Mouse (Mus musculus): ENCODE results near the gene Xntrpc.
A peak's percentile ranks its signal among the peaks of the same experiment; 100 is the strongest.
"Not testable (repeated sequence)": the region's sequence is repeated elsewhere in the genome, so short reads cannot be mapped to it uniquely, and the experiment has no call there.

Gene Xntrpc

DNA sequence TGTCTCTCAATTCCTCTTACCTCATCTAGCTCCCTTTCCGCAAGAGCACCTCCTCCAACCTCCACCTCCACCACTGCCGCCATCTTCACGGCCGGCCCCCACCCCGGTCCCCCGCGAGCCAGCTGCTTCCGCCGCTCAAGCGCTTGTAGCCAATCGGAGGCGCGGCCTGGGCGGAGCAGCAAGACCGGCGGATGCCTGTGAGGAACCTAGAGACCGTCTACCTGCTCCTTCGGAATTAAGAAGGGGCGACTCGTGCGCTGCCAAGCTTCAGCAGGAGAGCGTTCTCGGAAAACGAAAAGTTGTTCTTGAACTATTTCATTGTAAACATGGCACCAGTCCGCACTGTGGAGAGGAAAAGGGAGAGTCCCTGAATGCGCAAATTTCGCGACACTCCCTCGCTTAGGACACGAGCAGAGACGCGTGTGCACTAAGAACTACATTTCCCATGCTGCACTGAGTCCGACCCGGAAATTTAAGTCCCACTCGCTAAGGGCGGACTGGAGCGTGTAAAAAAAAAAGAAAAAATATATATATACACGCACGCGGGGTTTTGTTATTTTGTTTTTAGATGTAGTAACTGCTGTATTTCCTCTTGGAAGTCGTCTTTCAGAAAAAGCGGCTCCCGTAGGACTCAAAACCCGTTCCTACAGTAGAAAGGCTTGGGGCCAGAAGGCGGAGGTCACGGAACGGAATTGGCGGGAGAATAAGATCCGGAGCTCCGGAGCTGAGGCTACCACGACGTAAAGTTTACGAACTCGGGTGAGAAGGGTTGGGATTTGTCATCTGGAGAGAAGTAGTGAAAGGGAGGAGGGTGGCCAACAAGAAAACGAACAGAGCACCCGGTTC, at the start of gene Xntrpc, which contains the start of the genes Rnf121 and Xndc1:
Xntrpc (plus strand) TSS at position 668 of the 846 bp plus-strand sequence.
Rnf121 (minus strand) TSS at position 424 of the 846 bp plus-strand sequence.
Xndc1 (plus strand) TSS at position 466 of the 846 bp plus-strand sequence.
- DNase-seq, result peak; percentile 94

DNA sequence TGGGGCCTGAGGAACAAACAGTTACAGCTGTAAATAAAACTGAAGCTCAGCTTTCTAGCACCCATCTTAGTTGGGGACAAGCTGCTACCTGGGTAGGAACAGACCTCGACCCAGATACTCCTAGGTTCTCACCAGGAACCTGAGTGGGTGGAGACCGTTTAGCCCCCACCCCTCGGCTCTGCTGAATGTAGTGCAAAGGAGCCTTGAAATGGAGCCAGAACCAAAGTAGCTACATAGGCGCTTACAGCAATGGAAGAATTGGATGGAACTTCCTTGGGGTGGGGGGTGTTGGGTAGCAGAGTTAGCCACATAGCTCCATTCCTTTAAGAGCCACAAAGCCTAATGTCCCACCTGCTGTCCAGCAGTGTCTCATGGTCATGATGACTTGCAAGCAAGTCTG, 48.6 kb upstream of the Xntrpc start:
- no peak for DNase-seq

DNA sequence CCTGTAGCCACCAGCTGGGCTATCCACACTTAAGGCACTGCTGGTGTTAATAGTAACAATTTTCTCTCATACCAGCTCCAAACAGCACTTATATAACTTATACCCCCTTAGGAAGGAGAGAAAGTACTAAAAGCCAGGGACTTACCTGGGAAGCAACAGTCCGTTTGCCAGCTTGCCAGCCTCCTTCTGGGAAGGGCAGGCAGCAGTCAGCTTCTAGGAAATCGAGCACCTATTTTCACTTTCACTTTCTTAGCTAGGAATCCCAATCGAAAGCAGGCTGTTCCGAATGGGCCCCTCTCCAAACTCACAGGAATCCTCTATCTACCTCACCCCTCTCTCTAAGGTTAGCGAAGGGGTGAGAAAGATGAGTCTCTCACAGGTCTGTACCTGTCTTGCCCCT, 48.1 kb upstream of the Xntrpc start:
- peak; percentile 53 for DNase-seq

GRCm38 (mm10) chr7:102018034-102018433, 47.5 kb upstream of the Xntrpc start:
- peak; percentile 44 for DNase-seq

DNA sequence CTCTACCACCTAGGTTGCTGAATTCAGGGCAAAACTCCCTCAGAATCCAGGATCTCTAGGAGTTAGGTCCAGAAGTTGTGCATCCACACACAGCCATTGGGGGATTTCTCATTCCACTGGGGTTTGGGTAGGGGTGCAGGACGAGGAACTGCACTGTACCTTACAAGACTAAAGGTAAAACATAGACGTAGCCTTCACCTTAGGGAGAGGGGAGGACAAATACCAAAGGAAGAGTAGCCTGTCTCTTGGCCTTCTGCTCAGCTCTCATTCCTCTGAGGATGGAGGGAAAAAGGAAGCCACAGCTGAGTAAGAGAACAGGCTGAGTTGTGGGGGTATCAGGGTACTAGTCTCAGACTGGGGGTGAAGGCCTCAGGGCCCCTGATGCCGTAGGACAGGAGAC, 46.9 kb upstream of the Xntrpc start, which contains the start of gene Il18bp:
Il18bp (minus strand) TSS at position 101 of the 400 bp plus-strand sequence.
- no peak for DNase-seq

DNA sequence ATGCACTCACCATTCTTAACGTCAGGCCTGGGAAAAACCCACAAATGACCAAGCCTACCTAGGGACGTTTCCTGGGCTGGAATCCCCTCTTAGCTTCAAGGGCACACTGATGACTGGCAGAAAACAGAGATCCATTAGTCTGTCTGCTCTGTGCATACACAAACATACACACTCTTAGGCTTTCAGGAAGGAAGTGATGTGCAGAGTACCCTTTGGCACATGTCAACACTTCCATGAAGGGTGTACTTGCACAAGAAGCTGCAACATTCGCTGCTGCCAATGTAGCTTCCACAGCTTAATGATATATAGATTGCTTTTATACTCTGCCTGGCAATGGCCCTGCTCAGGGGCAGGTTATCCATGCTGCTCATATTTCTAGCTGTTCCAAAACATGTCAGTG, 46.2 kb upstream of the Xntrpc start:
- DNase-seq, result no peak

DNA sequence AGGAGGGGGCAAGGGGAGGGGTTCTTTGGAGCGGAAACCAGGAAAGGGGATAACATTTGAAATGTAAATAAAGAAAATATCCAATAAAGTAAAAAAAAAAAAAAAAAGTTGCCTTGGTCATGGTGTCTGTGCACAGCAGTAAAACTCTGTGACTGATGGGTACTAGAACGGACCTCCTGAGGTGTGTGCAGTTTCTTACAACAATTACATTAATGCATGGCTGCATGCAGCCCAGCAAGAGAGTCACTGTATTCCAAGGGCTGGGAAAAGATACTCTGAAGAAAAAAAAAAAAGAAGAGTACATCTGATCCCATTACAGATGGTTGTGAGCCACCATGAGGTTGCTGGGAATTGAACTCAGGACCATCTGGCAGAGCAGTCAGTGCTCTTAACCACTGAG, 44.6 kb upstream of the Xntrpc start:
- not testable (repeated sequence) for DNase-seq

DNA sequence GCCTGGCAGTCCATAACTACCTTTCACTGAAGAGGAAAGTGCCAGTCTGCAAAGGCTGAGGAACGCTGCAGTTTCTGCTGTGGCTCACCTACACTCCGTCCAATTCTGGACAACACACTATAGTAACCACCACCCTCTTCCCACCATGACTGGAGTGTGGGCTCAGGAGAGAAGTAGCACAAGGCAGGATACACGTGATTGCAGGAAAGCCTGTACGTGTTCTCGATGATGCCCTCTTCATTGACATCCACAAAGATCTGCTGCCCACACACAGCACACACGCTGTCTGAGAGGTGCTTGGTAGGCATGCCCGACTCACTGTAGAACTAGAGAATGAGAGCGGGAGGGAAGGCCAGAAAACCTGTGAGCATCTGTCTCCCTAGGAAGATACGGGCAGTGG, 41.7 kb upstream of the Xntrpc start:
- DNase-seq, result no peak

GRCm38 (mm10) chr7:102025187-102026119, 40.1 kb upstream of the Xntrpc start:
- DNase-seq, result no peak

- peak; percentile 30 for DNase-seq
Observed at GRCm38 (mm10) chr7:102034904-102035303, 30.6 kb upstream of the Xntrpc start.

DNA sequence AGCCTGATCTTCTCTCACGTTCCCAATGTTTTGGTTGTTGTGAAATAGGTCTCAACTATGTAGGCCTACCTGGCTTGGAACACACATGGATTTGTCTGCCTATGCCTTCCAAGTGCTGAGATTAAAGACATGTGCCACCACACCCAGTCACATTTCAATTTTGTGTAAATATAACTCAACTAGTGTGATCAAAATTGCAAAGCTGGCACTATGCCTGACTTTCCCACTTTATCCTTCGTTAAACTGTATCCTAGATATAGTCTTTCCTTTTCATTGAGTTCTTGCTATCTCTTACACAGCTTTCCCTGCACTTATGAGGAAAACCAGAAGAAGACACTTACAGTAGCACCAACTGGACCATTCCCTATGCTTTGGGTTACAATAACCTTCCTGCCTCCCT, 30.0 kb upstream of the Xntrpc start:
- DNase-seq, result no peak

DNA sequence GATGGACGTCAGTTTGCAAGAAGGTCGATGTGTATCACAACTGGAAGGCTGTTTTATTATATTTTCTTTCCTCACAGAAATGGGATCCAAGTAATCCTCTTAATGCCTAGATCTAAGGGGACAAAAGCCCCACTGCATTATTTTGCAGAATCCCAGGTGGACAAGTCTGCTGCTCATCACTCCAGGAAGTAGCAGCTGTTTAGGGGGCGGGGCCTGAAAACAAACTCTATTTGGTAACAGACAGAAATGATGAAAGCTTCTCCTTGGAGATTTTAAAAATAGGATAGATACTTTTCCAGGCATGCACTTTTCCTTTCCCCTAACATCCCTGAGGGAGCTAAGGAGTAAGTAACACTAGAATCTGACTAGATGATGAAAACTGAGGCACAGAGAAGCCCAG, 28.2 kb upstream of the Xntrpc start:
- no peak for DNase-seq

DNA sequence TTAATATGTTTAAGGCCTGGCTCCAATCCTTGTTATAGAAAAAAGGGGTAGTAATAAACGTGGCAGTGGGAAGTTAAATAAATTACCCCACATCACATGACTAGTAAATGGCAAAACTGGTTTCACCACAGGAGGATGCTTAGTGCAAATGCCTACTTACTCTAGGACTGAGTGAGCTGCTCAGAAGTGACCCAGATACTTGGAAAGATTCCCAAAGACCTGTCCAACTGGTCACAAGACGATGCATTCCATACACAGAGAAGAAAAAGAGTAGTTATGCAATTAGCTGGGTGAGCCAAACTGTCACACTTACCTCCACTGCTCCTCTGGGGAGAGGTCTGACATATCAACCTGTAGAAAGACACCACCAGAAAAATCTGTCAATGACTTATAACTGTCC, 23.2 kb upstream of the Xntrpc start:
- DNase-seq, result peak; percentile 64

- not testable (repeated sequence) for DNase-seq
Observed at GRCm38 (mm10) chr7:102048524-102048923, 17.0 kb upstream of the Xntrpc start.

GRCm38 (mm10) chr7:102061353-102061752, 4.2 kb upstream of the Xntrpc start:
- DNase-seq, result no peak

DNA sequence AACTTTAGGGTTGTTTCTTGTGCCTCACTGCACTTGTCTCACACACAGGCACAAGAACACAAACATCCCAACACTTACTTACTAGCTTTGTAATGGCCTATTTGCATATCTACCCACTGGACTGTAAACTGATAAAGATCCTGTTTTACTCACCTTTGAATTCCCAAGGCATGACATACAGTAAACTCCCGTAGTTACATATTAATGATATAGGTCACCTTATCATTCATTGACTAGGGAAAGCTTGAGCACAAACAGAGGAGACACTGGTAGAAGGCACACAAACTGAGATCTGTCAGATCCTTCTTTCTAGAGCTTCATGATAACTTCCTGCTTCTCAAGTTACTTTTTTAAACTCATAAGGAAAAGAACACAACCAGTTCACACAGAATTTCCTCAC, 3.3 kb upstream of the Xntrpc start:
- no peak for DNase-seq

DNA sequence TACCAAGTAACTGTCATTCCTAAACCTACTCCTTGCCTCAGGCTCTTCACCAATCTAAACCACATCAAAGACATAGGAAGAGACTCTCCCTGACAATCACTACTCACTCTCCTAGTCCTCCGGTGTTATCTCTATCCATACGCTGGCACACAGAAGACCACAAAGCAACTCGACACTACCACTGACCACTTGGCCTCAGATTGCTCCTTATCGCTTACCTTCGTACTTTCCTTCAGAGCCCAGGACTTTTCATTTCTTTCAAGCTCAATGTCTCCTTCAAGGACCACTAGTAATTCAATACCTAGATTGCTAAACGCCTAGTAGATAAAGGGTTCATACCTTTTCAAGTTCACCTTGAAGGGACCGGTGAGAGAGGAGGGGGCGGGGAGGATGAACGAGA, 1.6 kb upstream of the Xntrpc start:
- DNase-seq, result no peak

DNA sequence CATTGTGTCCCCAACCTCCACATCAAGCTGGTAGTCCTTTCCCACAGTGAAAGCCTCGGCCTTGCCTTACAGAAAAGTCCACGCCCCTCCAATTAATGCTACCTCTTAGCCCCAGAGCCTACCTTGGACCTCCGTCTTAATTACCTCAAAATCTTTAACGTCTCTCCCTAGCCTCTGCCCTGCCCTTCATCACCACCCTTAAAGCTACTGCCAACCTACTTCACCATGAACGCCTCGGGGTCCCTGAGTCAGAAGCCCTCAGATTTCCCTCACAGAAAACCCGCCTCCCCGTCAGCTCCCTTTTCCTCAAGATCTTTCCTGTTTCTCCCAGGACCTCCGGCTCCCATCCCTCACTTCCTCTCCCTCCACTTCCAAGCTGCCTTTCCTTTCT, 863 bp upstream of the Xntrpc start:
- DNase-seq, result no peak

DNA sequence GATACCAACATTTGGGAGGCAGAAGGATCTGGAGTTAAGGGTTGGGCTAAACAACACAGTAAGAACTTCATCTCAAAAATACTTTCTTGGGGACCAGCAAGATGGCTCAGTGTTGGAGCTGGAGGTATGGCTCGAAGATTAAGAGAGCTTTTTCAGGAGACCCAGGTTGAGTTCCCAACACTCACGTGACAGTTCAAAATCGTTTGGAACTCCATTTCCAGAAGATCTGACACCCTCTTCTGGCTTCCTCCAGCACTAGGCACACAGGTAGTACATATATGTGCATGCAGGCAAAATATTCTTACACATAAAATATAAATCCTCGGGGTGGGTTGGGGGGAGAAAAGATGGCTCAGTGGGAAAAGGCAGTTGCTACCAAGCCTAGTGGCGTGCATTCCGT, 850 bp downstream of the Xntrpc start:
- DNase-seq, result no peak

GRCm38 (mm10) chr7:102076714-102077296, 11.3 kb downstream of the Xntrpc start:
- DNase-seq, result peak; percentile 26

- DNase-seq, result peak; percentile 43
Observed at GRCm38 (mm10) chr7:102078517-102078916, 13.0 kb downstream of the Xntrpc start.

DNA sequence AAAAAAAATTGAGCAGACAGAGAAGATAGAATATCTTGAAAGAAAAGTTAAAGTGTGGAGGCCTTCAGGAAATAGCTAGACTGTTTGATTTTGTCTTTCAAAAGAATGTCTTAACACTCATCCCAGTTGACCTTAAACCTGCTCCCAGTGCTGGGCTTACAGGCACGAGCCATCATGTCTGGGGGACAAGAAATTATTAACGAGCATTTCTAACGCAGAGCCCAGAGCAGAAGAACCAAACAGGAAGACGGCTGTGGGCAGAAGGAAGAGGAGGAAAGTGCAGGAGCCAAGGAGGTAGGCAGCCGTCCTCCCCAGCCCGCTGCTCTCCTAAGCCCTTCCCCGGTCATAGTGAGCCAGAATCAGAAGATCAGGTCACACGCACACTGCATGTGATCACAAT, 14.8 kb downstream of the Xntrpc start:
- peak; percentile 54 for DNase-seq

DNA sequence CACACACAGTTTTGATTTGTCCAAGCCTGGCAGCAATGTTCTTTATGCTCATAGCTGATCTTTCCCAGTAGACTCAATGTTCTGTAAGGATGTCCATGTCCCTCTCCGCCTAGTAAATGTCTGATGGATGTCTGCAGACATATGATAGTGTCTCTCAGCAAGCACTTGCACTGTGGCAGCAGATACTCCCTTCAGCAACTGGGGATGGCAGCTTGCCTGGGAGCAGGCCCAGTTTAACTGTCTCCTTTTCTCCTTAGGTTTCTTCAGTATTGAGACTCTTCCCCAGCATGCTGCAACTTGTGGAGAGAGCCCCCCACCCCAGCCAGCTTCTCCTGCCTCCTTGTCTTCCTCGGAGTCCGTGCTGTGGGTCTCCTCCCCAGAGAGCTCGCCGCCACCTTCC, 16.3 kb downstream of the Xntrpc start:
- no peak for DNase-seq
